In genomic region chr11:45810805-45811204, GRCm38 (mm10) we compare ENCODE assay signal across 21 mouse cellular contexts. TPM values are rescaled to one million over a fixed set of nuclear protein-coding genes. Genes with fewer than 3 reads are reported as not detected.
DNase-seq lines count a peak whose midpoint lies in the region; ATAC-seq and TF ChIP-seq lines count a peak whose summit lies in the region.
"Had no signal": no experiment of that assay in that cellular context is flagged by ENCODE, and none has a peak within 500 bp of the region (broad histone marks: within the 10 kb centered on the region; RNA-seq: fewer than 3 reads in every experiment).

No protein-coding gene starts in this region.

- WGBS in intestine, postnatal 0 days: 51% methylated on average over 8 of the region's 8 CpGs
- 50% methylated on average over 8 of the region's 8 CpGs for WGBS in liver, postnatal 0 days (ENCODE audit: insufficient replicate concordance)

- DNase-seq in spleen, postnatal 36 days (ENCODE audit: low spot score in 2 of 2): peak; percentile 20 to 38
- no peak for DNase-seq in spleen, postnatal 14 days (ENCODE audit: low spot score in 2 of 2)
- peak; percentile 40 for DNase-seq in liver, postnatal 0 days
- DNase-seq in yolk sac, embryonic 10.5 days (ENCODE audit: low spot score): peak; percentile 14
- no peak for DNase-seq in ovary, adult 18-20 months (ENCODE audit: low spot score)
- DNase-seq in thymus, postnatal 0 days (ENCODE audit: low spot score): no peak
- no peak for DNase-seq in frontal cortex, postnatal 10 days (ENCODE audit: low spot score in 2 of 2)
- DNase-seq: adrenal gland, postnatal 25 days; B cell, adult 2 months; cerebellum, postnatal 25 days; gastrocnemius, postnatal 10 days; kidney, adult 9 months; lung, adult 2 months; lung, postnatal 36 days; right cerebral cortex, postnatal 25 days had no signal

- no peaks in the 10 kb centered on the region for H3K27me3 ChIP-seq in intestine, postnatal 0 days (replicated peaks; ENCODE audit: control insufficient read depth, insufficient read depth, low read length)
- H3K27me3 ChIP-seq in liver, postnatal 0 days (ENCODE audit: insufficient read depth, low read length): no peaks in the 10 kb centered on the region
- H3K27me3 ChIP-seq: forebrain, embryonic 15.5 days; midbrain, embryonic 12.5 days had no signal

- H3K9ac ChIP-seq in intestine, postnatal 0 days (ENCODE audit: low read depth, low read length): no peak overlapping the region
- 0 out of 2 replicates have a peak overlapping the region, but pooled peaks have one; percentile 33 for H3K9ac ChIP-seq in liver, postnatal 0 days (replicated peaks)
- H3K9ac ChIP-seq: forebrain, embryonic 15.5 days; midbrain, embryonic 12.5 days had no signal

- no peak overlapping the region for H3K4me3 ChIP-seq in intestine, postnatal 0 days (ENCODE audit: low read depth, low read length)
- no peak overlapping the region for H3K4me3 ChIP-seq in liver, postnatal 0 days (ENCODE audit: low read depth, low read length)
- H3K4me3 ChIP-seq: forebrain, embryonic 15.5 days; layer of hippocampus, adult 2 months; limb, embryonic 10.5 days; midbrain, embryonic 12.5 days had no signal

- peak; percentile 94 for TF ChIP-seq EP300 in liver, postnatal 0 days (IDR thresholded peaks at IDR 0.05; ENCODE audit: low read depth)

- no peak overlapping the region for H3K4me2 ChIP-seq in intestine, postnatal 0 days (replicated peaks; ENCODE audit: low read depth)
- H3K4me2 ChIP-seq in liver, postnatal 0 days (ENCODE audit: low read depth, low read length): peak overlapping the region; percentile 38; the same call in 1 of the 2 replicates
- H3K4me2 ChIP-seq: forebrain, embryonic 15.5 days; midbrain, embryonic 12.5 days had no signal

- peak; percentile 70 for ATAC-seq in intestine, postnatal 0 days
- ATAC-seq in liver, postnatal 0 days: peak; percentile 78
- ATAC-seq: forebrain, embryonic 15.5 days; hindbrain, embryonic 16.5 days had no signal

- H3K4me1 ChIP-seq in intestine, postnatal 0 days (replicated peaks; ENCODE audit: control insufficient read depth, insufficient read depth, low read length): peaks cover 11% of the 10 kb centered on the region; the same call in 1 of the 2 replicates
- H3K4me1 ChIP-seq in liver, postnatal 0 days (ENCODE audit: insufficient read depth): peaks cover 49% of the 10 kb centered on the region
- H3K4me1 ChIP-seq: forebrain, embryonic 15.5 days; midbrain, embryonic 12.5 days had no signal

- peak overlapping the region; percentile 96 for H3K27ac ChIP-seq in intestine, postnatal 0 days (ENCODE audit: low read depth, low read length)
- peak overlapping the region; percentile 86 for H3K27ac ChIP-seq in liver, postnatal 0 days (ENCODE audit: low read depth)
- H3K27ac ChIP-seq: forebrain, embryonic 15.5 days; layer of hippocampus, adult 2 months; limb, embryonic 10.5 days; midbrain, embryonic 12.5 days had no signal

- no peaks in the 10 kb centered on the region for H3K9me3 ChIP-seq in intestine, postnatal 0 days (ENCODE audit: control insufficient read depth)
- H3K9me3 ChIP-seq in liver, postnatal 0 days (ENCODE audit: low read length): no peaks in the 10 kb centered on the region
- H3K9me3 ChIP-seq: forebrain, embryonic 15.5 days; limb, embryonic 10.5 days; midbrain, embryonic 12.5 days had no signal

- H3K36me3 ChIP-seq in intestine, postnatal 0 days (ENCODE audit: control insufficient read depth, insufficient read depth): no peaks in the 10 kb centered on the region
- H3K36me3 ChIP-seq in liver, postnatal 0 days (replicated peaks; ENCODE audit: insufficient read depth, low read length): no peaks in the 10 kb centered on the region
- H3K36me3 ChIP-seq: forebrain, embryonic 15.5 days; limb, embryonic 10.5 days; midbrain, embryonic 12.5 days had no signal

- no peak for TF ChIP-seq CTCF in intestine, postnatal 0 days (IDR thresholded peaks at IDR 0.05; ENCODE audit: low read depth)
- TF ChIP-seq CTCF in liver, postnatal 0 days (IDR thresholded peaks at IDR 0.05; ENCODE audit: low read depth): no peak

RNA-seq across cellular contexts. Expression of gene Clint1, which starts 41.0 kb away (rescaled TPM):
- polyA plus RNA-seq in intestine, postnatal 0 days (2015; fragmentation: Nextera tagmentation; extraction: Ambion mirVana): 171 and 185 TPM in 2 replicates
- 33.6 and 37.3 TPM in 2 replicates for polyA plus RNA-seq in liver, postnatal 0 days (2015; fragmentation: Nextera tagmentation; extraction: Ambion mirVana)
- polyA plus RNA-seq in thymus, postnatal 0 days (2015; fragmentation: Nextera tagmentation; extraction: Ambion mirVana): 60.0 and 68.2 TPM in 2 replicates

Comparison
In these comparisons a context has a peak if more than half of its experiments do, and no peak if none do; other contexts are left out.
1. DNase-seq: peak in spleen, postnatal 36 days (2 of 2), liver, postnatal 0 days (single experiment) and yolk sac, embryonic 10.5 days (single experiment); none in spleen, postnatal 14 days (0 of 2), ovary, adult 18-20 months (single experiment), thymus, postnatal 0 days (single experiment) and frontal cortex, postnatal 10 days (0 of 2).